Mouse (Mus musculus): ENCODE data around the gene Eya2. TPM values are rescaled to one million over a fixed set of nuclear protein-coding genes. Genes with fewer than 3 reads are reported as not detected.
A peak's percentile ranks its signal among the peaks of the same experiment; 100 is the strongest.

Eya2 gene
- total RNA-seq, 2 experiments from 2014 or later = 2.5 to 3.6 TPM

DNA sequence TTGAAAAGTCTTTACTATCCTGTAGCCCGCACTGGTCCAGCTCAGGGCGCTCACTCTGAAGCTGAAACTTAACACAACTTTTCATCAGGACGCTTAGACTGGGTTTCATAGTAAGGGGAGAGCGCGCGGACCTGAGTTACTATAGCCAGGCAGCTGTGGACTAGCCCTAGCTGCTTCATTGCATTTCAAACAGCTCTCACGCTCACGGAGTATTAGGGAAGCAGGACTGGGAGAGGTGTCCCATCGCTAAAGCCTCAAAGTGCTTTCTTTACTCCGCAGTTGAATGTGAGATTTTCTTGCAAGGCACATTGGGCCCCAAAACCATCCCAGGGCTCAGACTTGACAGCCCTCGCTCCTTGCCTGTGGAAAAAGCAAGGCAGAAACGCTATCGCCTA, 841 bp downstream of the Eya2 start:
- no peak for DNase-seq

GRCm38 (mm10) chr2:165596141-165596540, 1.3 kb downstream of the Eya2 start:
- DNase-seq = no peak

- no peak for DNase-seq
These were observed 2.7 kb downstream of the Eya2 start for GRCm38 (mm10) chr2:165597536-165597935.

GRCm38 (mm10) chr2:165598139-165598538, 3.3 kb downstream of the Eya2 start:
- DNase-seq = no peak

DNA sequence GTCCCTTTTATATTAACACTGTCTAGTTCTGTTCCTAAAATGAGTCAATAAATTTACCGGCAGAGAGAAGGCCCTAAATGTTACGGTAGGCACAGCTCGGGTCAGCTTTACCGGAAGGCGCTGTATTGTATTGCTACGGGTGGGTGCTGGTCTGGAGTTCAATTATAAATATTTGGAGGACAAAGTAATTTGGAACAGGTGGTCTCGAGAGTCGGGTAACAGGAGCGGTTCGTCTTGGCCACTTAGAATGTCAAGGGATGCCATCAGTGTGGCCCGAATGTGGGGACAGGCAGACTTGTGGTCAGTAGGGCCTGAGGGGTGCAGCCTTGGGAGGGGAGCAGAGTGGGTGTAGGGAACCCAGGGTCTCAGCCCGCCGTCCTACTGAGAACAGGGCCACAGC, 4.7 kb downstream of the Eya2 start:
- DNase-seq = no peak

- DNase-seq = no peak
These were observed 6.1 kb downstream of the Eya2 start for GRCm38 (mm10) chr2:165600926-165601325.

- no peak for DNase-seq
These were observed 6.8 kb downstream of the Eya2 start for GRCm38 (mm10) chr2:165601605-165602004.

DNA sequence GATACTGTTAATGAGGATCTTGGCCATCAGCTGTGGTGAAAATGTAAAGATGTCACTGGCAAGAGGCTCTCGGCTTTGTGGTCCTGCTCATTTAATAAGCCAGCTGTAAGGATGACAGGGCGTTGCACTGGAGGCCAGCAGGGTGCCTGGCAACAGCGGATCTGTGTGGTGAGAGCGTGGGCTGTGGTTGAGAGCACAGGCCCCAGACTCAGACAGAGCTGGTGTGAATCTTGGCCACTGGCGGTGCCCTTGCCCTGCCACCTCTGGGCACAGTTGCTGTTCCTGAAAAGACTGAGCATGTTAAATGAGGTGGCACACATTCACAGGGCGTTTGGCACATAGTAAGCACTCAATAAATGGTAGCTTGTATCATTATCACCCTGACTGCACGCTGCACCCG, 8.9 kb downstream of the Eya2 start:
- no peak for DNase-seq

DNA sequence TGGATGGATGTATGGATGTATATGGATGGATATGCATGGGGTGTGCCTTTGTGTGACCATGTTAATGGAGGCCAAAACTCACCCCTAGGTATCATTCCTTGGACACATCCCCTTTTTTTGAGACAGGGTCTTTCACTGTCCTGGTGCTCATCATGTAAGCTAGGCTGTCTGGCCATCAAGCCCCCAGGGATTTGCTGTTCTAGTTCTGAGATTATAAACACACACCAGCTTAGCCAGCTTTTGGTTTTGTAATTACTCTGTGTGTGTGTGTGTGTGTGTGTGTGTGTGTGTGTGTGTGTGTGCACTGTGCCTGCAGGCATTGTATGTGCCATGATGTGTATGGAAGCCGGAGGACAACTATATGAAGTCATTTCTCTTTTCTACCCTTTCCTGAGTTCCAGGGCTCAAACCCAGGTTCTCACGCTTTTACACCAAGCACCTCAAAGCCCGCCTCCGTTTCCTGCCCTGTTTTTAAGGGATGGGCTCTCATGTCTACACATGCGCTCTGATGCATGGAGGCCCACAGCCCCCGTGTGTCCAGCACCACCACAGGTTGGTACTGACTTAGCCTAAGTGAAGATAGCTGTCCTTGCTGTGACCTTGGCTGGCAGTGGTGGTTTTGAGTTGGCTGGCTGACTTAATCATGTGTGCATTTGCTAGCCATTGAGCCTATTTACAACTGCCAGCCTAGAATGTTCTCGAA, 16.9 kb downstream of the Eya2 start:
- DNase-seq = no peak

DNA sequence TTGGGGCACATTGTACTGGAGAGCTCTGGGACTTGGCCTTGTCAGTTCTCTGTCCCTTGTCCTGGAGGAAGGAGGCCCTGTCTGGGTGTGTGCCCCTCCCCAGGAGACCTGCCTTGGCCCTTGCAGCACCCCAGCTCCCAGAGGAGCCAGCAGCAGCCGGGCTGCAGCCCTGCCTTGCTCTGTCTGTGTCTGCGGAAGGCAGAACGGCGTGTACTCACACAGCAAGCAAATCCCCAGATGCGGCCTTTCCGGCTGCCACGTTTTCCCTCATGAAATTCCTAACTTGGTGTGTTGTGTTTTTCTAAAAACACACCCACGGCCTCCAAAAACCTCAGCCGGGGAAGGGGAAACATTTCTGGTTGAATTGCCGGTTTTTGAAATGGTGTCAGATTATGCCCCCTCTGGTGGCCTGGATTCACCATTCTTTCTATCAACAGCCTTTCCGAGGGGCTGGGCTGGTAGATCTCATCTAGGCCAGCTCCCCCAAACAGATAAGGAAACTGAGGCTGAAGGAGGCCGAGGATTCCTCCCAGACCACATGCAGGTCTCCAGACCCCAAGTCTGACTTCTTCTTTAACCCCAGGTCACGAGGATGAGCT, 19.0 kb downstream of the Eya2 start:
- peak; percentile 16 to 47 for DNase-seq

- no peak for DNase-seq
These were observed 26.7 kb downstream of the Eya2 start for GRCm38 (mm10) chr2:165621488-165621887.

- no peak for DNase-seq
These were observed 27.8 kb downstream of the Eya2 start for GRCm38 (mm10) chr2:165622596-165622995.

DNA sequence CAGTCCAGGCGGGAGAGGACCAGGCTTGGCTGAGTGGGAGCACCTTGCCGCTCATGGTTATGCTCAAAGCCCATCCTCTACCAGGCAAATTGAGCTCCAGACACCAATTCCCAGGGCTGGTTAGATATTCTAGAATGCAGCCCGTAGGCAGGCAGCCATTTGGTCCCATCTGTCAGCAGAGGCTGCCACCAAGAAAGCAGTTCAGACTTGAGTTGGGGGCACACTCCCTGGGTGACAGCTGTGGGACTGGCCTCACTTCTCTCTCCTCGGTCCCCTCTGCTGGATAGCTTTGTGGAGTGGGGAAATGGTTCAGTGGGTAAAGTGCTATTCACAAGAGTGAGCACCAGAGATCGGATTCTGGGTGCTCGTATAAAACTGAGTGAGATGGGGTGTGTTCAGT, 32.0 kb downstream of the Eya2 start:
- DNase-seq = no peak

GRCm38 (mm10) chr2:165627974-165628373, 33.1 kb downstream of the Eya2 start:
- DNase-seq = peak in 1 of 2 experiments; percentile 12

DNA sequence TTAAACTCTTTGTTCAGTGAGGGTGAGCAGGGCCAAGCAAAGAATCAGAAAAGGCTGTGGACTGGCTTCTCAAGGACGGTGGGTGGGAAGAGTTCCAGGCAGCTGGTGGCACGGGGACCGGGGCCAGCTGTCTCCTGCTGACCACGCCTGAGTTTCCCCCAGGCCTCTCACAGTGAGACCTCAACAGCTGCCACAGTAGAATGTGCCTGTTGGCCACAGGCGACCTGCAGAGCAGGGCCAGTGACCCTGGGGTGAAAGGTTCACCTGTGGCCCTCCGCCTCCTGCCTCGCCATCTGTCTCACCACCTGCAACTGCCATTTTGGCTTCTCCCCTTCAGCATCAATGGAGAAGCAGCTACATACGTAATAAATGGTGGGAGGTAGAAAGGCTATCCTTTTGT, 35.1 kb downstream of the Eya2 start:
- DNase-seq = peak in 1 of 2 experiments; percentile 37

DNA sequence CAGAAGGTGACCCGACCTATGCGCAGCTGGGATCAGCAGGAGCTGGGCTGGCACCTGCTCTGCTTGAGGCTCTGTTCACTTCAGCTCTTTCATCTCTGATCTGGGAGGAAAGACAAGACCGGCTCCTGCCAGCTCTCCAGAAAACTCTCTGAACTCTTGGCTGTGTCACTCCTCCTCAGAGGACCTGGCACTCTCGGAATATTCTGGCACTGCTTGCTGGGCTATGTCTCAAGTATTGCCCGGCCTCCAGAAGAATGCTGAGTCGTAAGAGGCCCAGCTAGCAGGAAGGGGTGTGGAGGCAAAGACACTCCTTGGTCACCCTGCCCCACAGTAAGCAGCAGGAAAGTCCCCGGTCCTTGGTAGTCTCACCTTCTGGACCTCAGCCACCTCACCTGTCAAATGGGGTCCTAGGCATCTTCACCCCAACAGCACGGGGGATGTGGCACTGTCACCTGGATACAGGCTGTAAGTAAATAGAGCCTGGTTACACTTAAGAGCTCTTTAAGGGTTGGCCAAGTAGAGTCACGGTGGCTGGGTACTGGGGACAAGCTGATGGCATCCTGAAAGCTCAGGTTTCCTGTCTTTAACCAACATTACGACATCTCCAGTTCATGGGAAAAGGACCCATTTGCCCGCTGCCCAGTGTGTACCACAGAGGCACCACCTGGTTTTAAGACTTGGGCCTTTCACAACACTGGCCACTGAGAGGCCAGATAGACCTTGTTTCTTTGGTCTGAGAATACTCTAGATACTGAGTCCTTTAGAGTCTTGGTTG, 38.4 kb downstream of the Eya2 start:
- no peak for DNase-seq

DNA sequence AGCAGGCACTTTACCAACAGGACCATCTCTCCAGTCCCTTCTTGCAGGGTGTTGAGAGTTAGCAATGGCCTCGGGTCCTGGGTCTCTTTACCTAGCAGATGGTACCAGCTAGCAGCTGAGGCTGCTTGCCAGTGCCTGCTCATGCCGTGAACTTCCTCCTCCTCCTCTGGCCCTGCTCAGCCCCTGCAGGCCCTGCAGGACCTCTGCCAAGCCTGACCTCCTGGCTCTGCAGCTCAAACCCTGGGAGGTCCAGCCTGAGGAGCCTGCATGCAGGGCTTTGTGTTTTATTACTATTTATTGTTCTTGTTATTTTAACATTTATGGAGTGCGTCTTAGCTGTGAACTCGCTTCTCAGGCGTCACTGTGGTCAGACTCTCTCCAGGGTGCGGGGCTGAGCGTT, 39.6 kb downstream of the Eya2 start:
- DNase-seq = no peak

DNA sequence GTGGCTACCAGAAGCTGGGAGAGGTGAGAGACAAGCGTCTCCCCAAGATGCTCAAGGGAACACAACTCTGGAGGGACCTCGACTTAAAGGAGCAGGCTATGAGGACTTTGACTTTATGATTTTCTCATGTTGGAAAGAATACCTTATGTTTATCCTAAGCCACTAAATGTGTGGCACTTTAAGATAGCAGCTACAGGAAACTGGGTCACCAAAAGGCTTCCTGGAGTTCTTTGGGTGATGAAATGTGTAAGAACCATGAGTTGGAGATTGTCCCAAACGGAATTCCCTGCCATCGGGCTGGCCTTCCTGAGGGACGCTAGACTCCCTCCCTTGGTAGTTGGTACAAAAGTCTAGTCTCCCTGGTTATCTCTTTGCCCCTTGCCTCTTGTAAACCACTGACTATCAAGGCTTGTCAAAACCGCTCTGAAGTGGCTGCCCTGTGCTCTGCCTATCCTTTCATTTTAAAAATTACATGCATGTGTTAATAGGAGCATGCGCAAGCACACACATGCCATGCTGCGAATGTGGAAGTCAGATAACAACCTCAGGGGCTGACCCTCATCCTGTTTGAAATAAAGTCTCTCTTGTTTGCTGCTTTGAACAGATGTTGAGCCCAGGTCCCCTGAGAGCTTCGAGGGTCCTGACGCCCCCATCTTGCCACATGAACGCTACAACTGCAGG, 44.4 kb downstream of the Eya2 start:
- DNase-seq = no peak

DNA sequence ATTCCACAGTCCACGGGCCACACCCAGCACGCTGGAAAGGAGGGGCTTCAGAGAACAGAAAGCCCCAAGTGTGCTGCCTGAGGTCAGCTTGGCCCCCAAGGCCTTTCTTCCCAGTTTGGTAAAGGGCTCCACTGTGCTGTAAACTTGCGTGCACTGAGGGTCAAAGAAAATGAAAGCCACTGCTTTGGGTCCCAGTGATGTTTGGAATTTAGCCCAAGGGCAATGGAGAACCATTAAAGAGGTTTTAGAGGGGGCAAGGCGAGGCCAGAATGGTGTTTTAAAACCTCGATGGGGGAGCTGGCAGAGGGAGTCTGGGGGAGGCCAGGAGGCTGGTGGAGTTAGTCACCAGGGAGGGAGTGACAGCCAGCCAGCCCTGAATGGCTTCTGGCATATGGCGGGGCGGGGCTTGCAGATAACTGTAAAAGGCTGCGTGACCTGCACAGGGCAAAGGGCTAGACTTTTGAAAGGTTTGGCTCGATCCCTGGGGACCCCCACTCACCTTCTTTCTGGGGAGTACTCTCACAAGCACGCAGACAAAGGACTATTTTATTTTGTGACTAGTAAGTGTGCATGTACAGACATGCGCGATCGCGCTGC, 47.2 kb downstream of the Eya2 start:
- no peak for DNase-seq

DNA sequence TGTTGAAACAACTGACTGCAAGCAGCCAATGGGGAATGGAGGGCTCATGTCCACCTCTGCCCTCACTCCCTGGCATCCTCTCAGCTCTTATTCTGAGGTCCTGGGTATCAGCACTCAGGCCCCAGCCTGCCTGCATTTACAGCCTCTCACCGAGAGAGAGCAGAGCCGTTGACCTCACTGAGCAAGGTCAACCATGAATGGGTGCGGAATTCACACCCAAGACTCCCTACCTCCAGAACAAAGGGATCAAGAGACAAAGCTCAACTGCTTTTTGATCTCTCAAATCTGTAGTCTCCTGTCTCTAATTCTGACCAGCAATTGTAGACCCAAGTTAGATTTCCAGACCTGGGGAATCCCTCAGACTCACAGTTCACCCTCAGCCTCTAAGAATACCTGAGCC, 48.8 kb downstream of the Eya2 start:
- no peak for DNase-seq

- DNase-seq = peak in 1 of 2 experiments; percentile 17
These were observed 49.2 kb downstream of the Eya2 start for GRCm38 (mm10) chr2:165644057-165644456.

DNA sequence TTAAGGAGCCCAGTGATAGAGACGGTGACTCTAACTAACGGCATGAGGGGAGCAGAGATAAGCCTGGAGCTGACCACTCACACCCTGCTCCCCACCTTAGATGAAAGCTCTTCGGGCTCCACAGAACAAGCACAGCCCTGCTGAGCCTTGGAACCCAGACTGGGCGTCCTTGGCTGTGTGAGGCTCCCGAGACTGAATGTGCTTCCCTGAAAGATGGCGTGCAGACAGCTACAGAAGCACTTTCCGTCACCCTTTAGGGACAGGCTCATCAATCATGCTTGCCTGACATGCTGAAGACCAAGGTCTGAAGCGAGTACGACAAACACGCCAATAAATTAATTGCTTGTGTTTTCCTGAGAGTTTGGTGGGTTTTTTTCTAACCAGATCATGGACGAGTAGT, 56.2 kb downstream of the Eya2 start:
- DNase-seq = peak; percentile 37 to 43

All from adrenal gland, postnatal 36 days (tissue).